Mouse (Mus musculus): ENCODE measurements around the gene Atp2b4. TPM values are rescaled to one million over a fixed set of nuclear protein-coding genes. Genes with fewer than 3 reads are reported as not detected.

Atp2b4 gene
- 11.2 and 13.6 TPM in 2 replicates for polyA plus RNA-seq (2015; fragmentation: Nextera tagmentation; extraction: Ambion mirVana)

DNA sequence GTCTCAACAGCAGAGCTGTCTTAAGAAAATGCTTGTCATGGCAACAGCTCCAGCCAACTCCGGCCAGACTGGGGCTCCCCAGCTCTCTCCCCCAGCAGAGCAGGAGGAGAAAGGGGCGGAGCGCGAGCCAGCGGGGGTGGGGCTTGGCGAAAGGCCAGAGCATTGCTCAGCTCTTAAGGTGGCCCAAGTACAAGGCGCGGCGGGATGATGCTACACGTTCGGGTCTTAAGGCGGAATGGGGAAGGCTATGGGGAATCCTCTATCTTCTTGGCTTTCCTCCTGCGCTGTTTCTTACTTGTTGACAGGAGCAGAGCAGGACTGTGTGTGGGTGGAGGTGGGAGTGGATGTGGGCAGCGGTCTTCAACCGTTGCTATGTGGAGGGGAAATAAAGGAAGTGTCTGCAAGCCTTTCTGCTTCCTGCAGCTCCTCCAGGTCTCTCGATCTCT is at the start of gene Atp2b4:
Gene Atp2b4 (minus strand): TSS at position 94 of the 446 bp plus-strand sequence.
- Histone ChIP-seq H3K9me3 (replicated peaks) (no peaks in the 10 kb centered on the region), H3K4me3 (peak within 1 kb of the TSS; percentile 81), H3K4me2 (peak within 1 kb of the TSS; percentile 95), H3K27me3 (no peaks in the 10 kb centered on the region), H3K36me3 (no peaks in the 10 kb centered on the region), H3K9ac (peak within 1 kb of the TSS; percentile 70), H3K27ac (peak within 1 kb of the TSS; percentile 74), H3K4me1 (replicated peaks) (peaks cover 40% of the 10 kb centered on the region)
- ATAC-seq (replicated peaks; ENCODE audit: insufficient number of reproducible peaks, insufficient read depth, low FRiP score, low read depth) = peak; percentile 93
- under 1% methylated on average over 16 of the region's 16 CpGs for WGBS

DNA sequence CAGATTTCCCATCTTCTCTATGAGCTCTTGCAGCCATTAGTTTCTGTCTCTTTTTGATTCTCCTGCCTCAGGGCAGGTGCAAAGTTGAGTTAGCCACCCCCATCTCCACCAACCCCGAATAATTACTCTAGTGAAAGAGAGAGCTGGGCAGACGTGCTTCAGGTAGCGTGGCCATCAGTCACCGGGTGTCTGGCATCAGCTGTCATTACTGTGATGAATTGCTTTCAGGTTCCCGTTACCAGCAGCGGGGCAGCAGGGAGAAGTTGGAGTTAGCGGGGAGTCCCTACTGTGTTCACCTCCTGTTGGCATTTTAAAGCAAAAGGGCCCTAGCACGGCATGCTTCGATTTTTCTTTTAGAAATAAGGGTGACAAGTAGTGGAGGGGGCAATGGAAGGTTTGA is 43.9 kb upstream of the Atp2b4 start:
- H3K4me2 ChIP-seq = no peak overlapping the region
- H3K27me3 ChIP-seq = no peaks in the 10 kb centered on the region
- no peak overlapping the region for H3K9ac ChIP-seq
- whole genome bisulfite sequencing = 39% methylated on average over 9 of the region's 9 CpGs
- H3K27ac ChIP-seq = no peak overlapping the region
- no peaks in the 10 kb centered on the region; the same call in 1 of the 2 replicates for H3K4me1 ChIP-seq (replicated peaks)
- H3K36me3 ChIP-seq = no peaks in the 10 kb centered on the region
- no peak overlapping the region for H3K4me3 ChIP-seq
- ATAC-seq (replicated peaks; ENCODE audit: insufficient number of reproducible peaks, insufficient read depth, low FRiP score, low read depth) = no peak
- H3K9me3 ChIP-seq (replicated peaks) = no peaks in the 10 kb centered on the region

- H3K36me3 ChIP-seq = no peaks in the 10 kb centered on the region
- no peak overlapping the region for H3K27ac ChIP-seq
- H3K4me3 ChIP-seq = no peak overlapping the region
- H3K9me3 ChIP-seq (replicated peaks) = no peaks in the 10 kb centered on the region
- no peak for ATAC-seq (replicated peaks; ENCODE audit: insufficient number of reproducible peaks, insufficient read depth, low FRiP score, low read depth)
- H3K9ac ChIP-seq = no peak overlapping the region
- no peaks in the 10 kb centered on the region for H3K27me3 ChIP-seq
- H3K4me1 ChIP-seq (replicated peaks) = no peaks in the 10 kb centered on the region; the same call in 1 of the 2 replicates
- WGBS = 81% methylated on average over 6 of the region's 6 CpGs
- H3K4me2 ChIP-seq = no peak overlapping the region
Observed at GRCm38 (mm10) chr1:133843900-133844299, 43.1 kb upstream of the Atp2b4 start.

GRCm38 (mm10) chr1:133843370-133843769 is 42.5 kb upstream of the Atp2b4 start:
- Histone ChIP-seq H3K27me3 (no peaks in the 10 kb centered on the region), H3K9me3 (replicated peaks) (no peaks in the 10 kb centered on the region), H3K4me2 (no peak overlapping the region), H3K27ac (no peak overlapping the region), H3K4me1 (replicated peaks) (no peaks in the 10 kb centered on the region; the same call in 1 of the 2 replicates), H3K36me3 (no peaks in the 10 kb centered on the region), H3K9ac (no peak overlapping the region), H3K4me3 (no peak overlapping the region)
- ATAC-seq (replicated peaks; ENCODE audit: insufficient number of reproducible peaks, insufficient read depth, low FRiP score, low read depth) = no peak
- WGBS = 50% methylated on average over 4 of the region's 4 CpGs

DNA sequence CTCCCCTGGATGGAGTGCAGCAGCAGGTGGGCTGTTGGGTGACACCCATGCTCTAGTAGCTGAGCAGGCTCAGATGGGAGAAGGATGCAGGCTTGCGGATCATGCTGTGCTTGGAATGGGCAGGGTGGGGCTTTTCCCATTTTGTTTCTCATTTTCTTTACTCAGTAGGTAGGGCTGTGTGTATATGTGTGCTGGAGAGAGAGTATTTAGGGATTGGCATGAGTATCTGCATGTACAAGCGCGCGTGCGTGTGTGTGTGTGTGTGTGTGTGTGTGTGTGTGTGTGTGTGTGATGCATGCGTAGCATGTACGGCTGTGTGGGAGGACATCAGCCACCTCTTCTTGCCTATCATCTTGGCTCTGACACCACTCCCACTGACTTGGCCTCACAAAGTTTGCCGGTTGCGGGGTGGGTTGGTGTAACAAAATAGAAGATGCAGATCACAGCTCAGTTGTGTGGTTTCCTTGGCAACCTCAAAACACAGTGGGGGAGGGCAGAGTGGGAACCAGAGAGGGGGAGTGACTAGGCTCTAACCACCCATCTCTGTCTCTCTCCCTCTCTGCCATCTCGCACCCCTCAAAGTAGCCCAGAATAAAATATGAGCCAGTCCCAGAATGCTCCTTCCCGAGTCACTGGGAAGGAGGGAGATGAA is 41.4 kb upstream of the Atp2b4 start:
- Histone ChIP-seq H3K36me3 (no peaks in the 10 kb centered on the region), H3K27ac (no peak overlapping the region), H3K9ac (no peak overlapping the region), H3K9me3 (replicated peaks) (no peaks in the 10 kb centered on the region), H3K4me2 (no peak overlapping the region), H3K27me3 (no peaks in the 10 kb centered on the region), H3K4me1 (replicated peaks) (no peaks in the 10 kb centered on the region; the same call in 1 of the 2 replicates), H3K4me3 (no peak overlapping the region)
- WGBS = 66% methylated on average over 11 of the region's 11 CpGs
- no peak for ATAC-seq (replicated peaks; ENCODE audit: insufficient number of reproducible peaks, insufficient read depth, low FRiP score, low read depth)

- no peak overlapping the region for H3K27ac ChIP-seq
- H3K4me2 ChIP-seq = no peak overlapping the region
- no peaks in the 10 kb centered on the region for H3K9me3 ChIP-seq (replicated peaks)
- WGBS = 88% methylated on average over 15 of the region's 15 CpGs
- no peaks in the 10 kb centered on the region for H3K27me3 ChIP-seq
- no peak overlapping the region for H3K4me3 ChIP-seq
- no peak for ATAC-seq (replicated peaks; ENCODE audit: insufficient number of reproducible peaks, insufficient read depth, low FRiP score, low read depth)
- no peaks in the 10 kb centered on the region for H3K36me3 ChIP-seq
- H3K9ac ChIP-seq = no peak overlapping the region
- no peaks in the 10 kb centered on the region; the same call in 1 of the 2 replicates for H3K4me1 ChIP-seq (replicated peaks)
Observed at GRCm38 (mm10) chr1:133841171-133841926, 40.5 kb upstream of the Atp2b4 start.

DNA sequence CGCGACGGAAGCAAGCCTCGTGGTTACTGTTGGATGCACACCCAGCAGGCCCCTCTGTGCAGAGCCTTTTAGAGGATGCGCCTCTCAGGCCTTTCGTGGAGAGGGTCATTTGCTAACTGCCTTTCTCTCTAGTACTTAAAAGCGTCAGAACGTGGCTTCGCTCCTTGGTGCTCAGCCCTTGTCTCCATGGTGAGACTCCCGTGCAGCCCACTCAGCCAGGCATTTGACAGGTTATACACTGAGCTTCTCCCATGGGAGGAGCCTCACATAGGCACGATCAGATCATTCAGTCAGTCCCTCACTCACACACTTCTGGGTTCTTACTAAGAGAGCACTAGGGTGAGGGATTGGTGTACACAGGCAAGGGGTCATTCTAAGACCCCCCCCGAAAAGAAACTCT is 39.7 kb upstream of the Atp2b4 start:
- H3K27ac ChIP-seq = no peak overlapping the region
- WGBS = 69% methylated on average over 12 of the region's 12 CpGs

DNA sequence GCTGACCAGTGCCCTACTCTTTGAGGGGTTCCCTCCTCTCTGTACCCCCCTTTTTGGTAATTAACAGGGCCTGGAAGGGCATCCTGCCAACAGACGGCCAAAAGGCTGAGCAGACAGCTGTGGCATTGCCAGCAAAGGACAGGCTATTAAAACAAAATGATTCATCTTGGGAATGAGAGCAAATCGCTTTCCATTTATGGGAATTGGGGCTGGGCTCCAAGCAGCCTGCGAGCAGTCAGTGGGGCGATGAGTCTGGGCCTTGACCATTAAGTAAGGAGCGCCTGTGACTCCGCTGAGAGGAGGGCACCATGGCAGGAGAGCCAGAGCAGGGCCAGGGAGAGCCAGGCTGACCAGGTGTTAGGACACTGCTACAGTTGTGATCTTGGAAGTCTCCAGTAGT is 33.5 kb upstream of the Atp2b4 start:
- Histone ChIP-seq H3K9ac (no peak overlapping the region), H3K4me2 (no peak overlapping the region), H3K27me3 (no peaks in the 10 kb centered on the region), H3K9me3 (replicated peaks) (no peaks in the 10 kb centered on the region), H3K27ac (no peak overlapping the region), H3K4me3 (no peak overlapping the region), H3K4me1 (replicated peaks) (peaks cover 8% of the 10 kb centered on the region), H3K36me3 (no peaks in the 10 kb centered on the region)
- no peak for ATAC-seq (replicated peaks; ENCODE audit: insufficient number of reproducible peaks, insufficient read depth, low FRiP score, low read depth)
- 81% methylated on average over 6 of the region's 6 CpGs for WGBS

More for the DNA sequence above, 39.7 kb upstream of the Atp2b4 start:
- no peak overlapping the region for H3K4me2 ChIP-seq
- H3K4me3 ChIP-seq = no peak overlapping the region
- ATAC-seq (replicated peaks; ENCODE audit: insufficient number of reproducible peaks, insufficient read depth, low FRiP score, low read depth) = no peak
- no peaks in the 10 kb centered on the region for H3K27me3 ChIP-seq
- H3K4me1 ChIP-seq (replicated peaks) = no peaks in the 10 kb centered on the region; the same call in 1 of the 2 replicates
- H3K9me3 ChIP-seq (replicated peaks) = no peaks in the 10 kb centered on the region
- H3K36me3 ChIP-seq = no peaks in the 10 kb centered on the region
- no peak overlapping the region for H3K9ac ChIP-seq

GRCm38 (mm10) chr1:133832781-133833180 is 31.9 kb upstream of the Atp2b4 start:
- 52% methylated on average over 5 of the region's 5 CpGs for WGBS
- Histone ChIP-seq H3K27me3 (no peaks in the 10 kb centered on the region), H3K27ac (no peak overlapping the region), H3K4me1 (replicated peaks) (peaks cover 8% of the 10 kb centered on the region), H3K9me3 (replicated peaks) (no peaks in the 10 kb centered on the region), H3K4me2 (no peak overlapping the region), H3K36me3 (no peaks in the 10 kb centered on the region), H3K4me3 (no peak overlapping the region), H3K9ac (no peak overlapping the region)
- ATAC-seq (replicated peaks; ENCODE audit: insufficient number of reproducible peaks, insufficient read depth, low FRiP score, low read depth) = no peak

DNA sequence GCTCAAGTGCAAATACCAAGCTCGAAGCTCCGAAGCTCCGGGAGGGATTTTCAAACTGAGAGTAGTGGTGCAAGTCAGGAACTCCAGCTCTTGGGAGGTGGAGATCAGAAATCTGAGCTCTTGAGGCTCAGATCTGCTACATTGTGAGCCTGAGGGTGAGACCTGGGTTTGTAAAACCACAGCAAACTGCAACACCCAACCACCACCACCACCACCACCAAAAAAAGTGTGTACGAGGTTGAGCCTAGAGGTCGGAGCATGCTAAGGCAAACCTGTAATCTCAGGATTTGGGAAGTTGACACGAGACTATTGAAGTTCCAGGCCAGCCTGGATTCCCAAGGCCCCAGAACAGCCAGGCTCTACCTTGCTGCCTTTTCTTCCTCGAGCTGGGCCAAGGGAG is 25.4 kb upstream of the Atp2b4 start:
- no peak overlapping the region for H3K9ac ChIP-seq
- H3K27me3 ChIP-seq = no peaks in the 10 kb centered on the region
- no peaks in the 10 kb centered on the region for H3K9me3 ChIP-seq (replicated peaks)
- 53% methylated on average over 7 of the region's 7 CpGs for WGBS
- no peak overlapping the region for H3K27ac ChIP-seq
- no peak for ATAC-seq (replicated peaks; ENCODE audit: insufficient number of reproducible peaks, insufficient read depth, low FRiP score, low read depth)
- no peaks in the 10 kb centered on the region for H3K36me3 ChIP-seq
- H3K4me3 ChIP-seq = no peak overlapping the region
- H3K4me2 ChIP-seq = no peak overlapping the region
- H3K4me1 ChIP-seq (replicated peaks) = peaks cover 10% of the 10 kb centered on the region

DNA sequence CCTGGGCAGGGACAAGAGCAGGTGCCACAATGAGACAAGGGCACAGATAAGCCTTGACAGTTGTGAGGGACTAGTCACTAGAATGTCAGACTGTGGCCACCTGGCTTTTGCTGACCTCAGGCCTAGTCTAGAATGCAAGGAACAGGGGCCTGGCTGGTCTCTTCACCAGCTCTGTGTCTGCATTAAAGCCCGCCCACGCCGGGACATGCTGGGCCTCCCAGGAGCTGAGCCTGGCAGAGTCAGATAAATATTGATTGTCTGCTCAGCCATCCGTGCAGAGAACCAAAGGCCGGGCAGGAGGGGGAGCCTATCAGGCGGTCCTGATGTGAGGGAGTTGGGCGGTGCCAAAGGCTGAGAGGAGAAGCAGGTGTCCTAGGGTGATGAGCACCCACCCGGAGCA is 24.7 kb upstream of the Atp2b4 start:
- Histone ChIP-seq H3K4me2 (no peak overlapping the region), H3K27ac (no peak overlapping the region), H3K9ac (no peak overlapping the region), H3K9me3 (replicated peaks) (no peaks in the 10 kb centered on the region), H3K4me3 (no peak overlapping the region), H3K4me1 (replicated peaks) (peaks cover 17% of the 10 kb centered on the region), H3K27me3 (no peaks in the 10 kb centered on the region), H3K36me3 (no peaks in the 10 kb centered on the region)
- WGBS = 20% methylated on average over 8 of the region's 8 CpGs
- peak; percentile 35; the same call in 1 of the 2 replicates for ATAC-seq (replicated peaks; ENCODE audit: insufficient number of reproducible peaks, insufficient read depth, low FRiP score, low read depth)
